Mouse (Mus musculus) adrenal gland, postnatal 36 days (tissue): Measurements from ENCODE around the gene Spef2. TPM values are rescaled to one million over a fixed set of nuclear protein-coding genes. Genes with fewer than 3 reads are reported as not detected.
"Not testable (repeated sequence)": the region's sequence is repeated elsewhere in the genome, so short reads cannot be mapped to it uniquely, and the experiment has no call there.

Experiments
- DNase-seq, 2 experiments: peaks; one replicate each; pipeline ENCODE4 v3.0.0; 2021; ENCODE audit warnings: mixed read lengths in 1 of 2
- total RNA-seq, 2 experiments: library from RNA; stranded (reverse); gene quantifications; 2 replicates each; pipeline ENCODE4 v1.2.3; 2021

The Spef2 gene
- total RNA-seq, 2 experiments from 2014 or later: 0.17 to 0.23 TPM

- DNase-seq: no peak
These were observed 71.2 kb downstream of the Spef2 start for GRCm38 (mm10) chr15:9677343-9678036.

- no peak for DNase-seq
These were observed 80.1 kb downstream of the Spef2 start for GRCm38 (mm10) chr15:9668575-9668974.

GRCm38 (mm10) chr15:9664948-9665347 lies 83.7 kb downstream of the Spef2 start:
- DNase-seq: not testable (repeated sequence)

GRCm38 (mm10) chr15:9661215-9661614 lies 87.5 kb downstream of the Spef2 start:
- no peak for DNase-seq

- DNase-seq: no peak
These were observed 114.2 kb downstream of the Spef2 start for GRCm38 (mm10) chr15:9634471-9634870.

GRCm38 (mm10) chr15:9631657-9632056 lies 117.0 kb downstream of the Spef2 start:
- DNase-seq: no peak

GRCm38 (mm10) chr15:9629660-9630059 lies 119.0 kb downstream of the Spef2 start:
- DNase-seq: no peak

GRCm38 (mm10) chr15:9624619-9625018 lies 124.0 kb downstream of the Spef2 start:
- no peak for DNase-seq

- DNase-seq: peak; percentile 2 to 40
These were observed 140.5 kb downstream of the Spef2 start for GRCm38 (mm10) chr15:9608177-9608576.

- DNase-seq: no peak
These were observed 148.6 kb downstream of the Spef2 start for GRCm38 (mm10) chr15:9600088-9600455.

- DNase-seq: peak in 1 of 2 experiments; percentile 18
These were observed 149.1 kb downstream of the Spef2 start for GRCm38 (mm10) chr15:9599382-9600087.

GRCm38 (mm10) chr15:9596298-9597060 lies 152.2 kb downstream of the Spef2 start:
- DNase-seq: peak; percentile 24 to 26

- DNase-seq: no peak
These were observed 158.7 kb downstream of the Spef2 start for GRCm38 (mm10) chr15:9589939-9590338.

- no peak for DNase-seq
These were observed 168.0 kb downstream of the Spef2 start for GRCm38 (mm10) chr15:9580470-9581280.

GRCm38 (mm10) chr15:9577303-9577702 lies 171.4 kb downstream of the Spef2 start:
- DNase-seq: no peak

- DNase-seq: no peak
These were observed 173.9 kb downstream of the Spef2 start for GRCm38 (mm10) chr15:9574796-9575195.

GRCm38 (mm10) chr15:9573361-9573760 lies 175.3 kb downstream of the Spef2 start:
- peak; percentile 85 to 88 for DNase-seq

- no peak for DNase-seq
These were observed 176.0 kb downstream of the Spef2 start for GRCm38 (mm10) chr15:9572664-9573063.

GRCm38 (mm10) chr15:9571896-9572295 lies 176.8 kb downstream of the Spef2 start:
- DNase-seq: no peak

GRCm38 (mm10) chr15:9567316-9567715 lies 181.4 kb downstream of the Spef2 start:
- no peak for DNase-seq

GRCm38 (mm10) chr15:9565396-9565795 lies 183.3 kb downstream of the Spef2 start:
- peak; percentile 71 to 76 for DNase-seq

- DNase-seq: no peak
These were observed 184.5 kb downstream of the Spef2 start for GRCm38 (mm10) chr15:9564156-9564555.
